Mouse (Mus musculus) kidney, adult 11 months (tissue): Measurements from ENCODE around the gene Cnp.
A peak's percentile ranks its signal among the peaks of the same experiment; 100 is the strongest.

ENCODE experiments used
- DNase-seq: peaks from one replicate; pipeline ENCODE4 v3.0.0; 2022

Cnp gene

GRCm38 (mm10) chr11:100625754-100626700 is 51.3 kb downstream of the Cnp start:
- no peak for DNase-seq

- peak; percentile 75 for DNase-seq
Measured at GRCm38 (mm10) chr11:100626701-100627195, 52.0 kb downstream of the Cnp start.

- no peak for DNase-seq
Measured at GRCm38 (mm10) chr11:100628056-100628455, 53.4 kb downstream of the Cnp start.

- no peak for DNase-seq
Measured at GRCm38 (mm10) chr11:100628862-100629352, 54.2 kb downstream of the Cnp start.

GRCm38 (mm10) chr11:100634530-100634929 is 59.8 kb downstream of the Cnp start:
- no peak for DNase-seq

GRCm38 (mm10) chr11:100640159-100640906 is 65.6 kb downstream of the Cnp start:
- no peak for DNase-seq
